Mouse (Mus musculus): ENCODE data around the gene Ctnnbl1. TPM values are rescaled to one million over a fixed set of nuclear protein-coding genes. Genes with fewer than 3 reads are reported as not detected.
A peak's percentile ranks its signal among the peaks of the same experiment; 100 is the strongest.

Gene Ctnnbl1
- polyA plus RNA-seq, 1 experiment from 2014 or later = 87.8 TPM

DNA sequence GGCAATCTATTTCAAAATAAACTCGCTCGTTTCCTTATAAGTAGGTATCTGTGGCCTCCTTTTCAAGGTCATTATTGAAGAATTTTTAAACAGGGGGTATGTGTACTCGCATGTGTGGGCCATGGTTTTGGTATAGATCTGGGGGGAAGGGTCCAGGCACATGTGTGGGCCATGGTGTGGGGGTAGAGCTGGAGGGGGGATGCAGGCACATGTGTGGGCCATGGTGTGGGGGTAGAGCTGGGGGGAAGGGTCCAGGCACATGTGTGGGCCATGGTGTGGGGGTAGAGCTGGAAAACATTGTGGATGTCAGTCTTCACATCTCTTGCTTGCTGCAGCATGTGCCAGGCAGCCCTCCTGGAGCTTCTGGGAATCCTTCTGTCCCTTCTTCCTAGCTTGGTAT lies 129.9 kb downstream of the Ctnnbl1 start:
- H3K4me2 ChIP-seq (replicated peaks) = no peak overlapping the region
- 0 out of 2 replicates have a peak, but pooled peaks cover 10% of the 10 kb centered on the region for H3K4me1 ChIP-seq (replicated peaks)
- H3K4me3 ChIP-seq (replicated peaks) = no peak overlapping the region
- no peak overlapping the region for H3K9ac ChIP-seq (replicated peaks)
- H3K9me3 ChIP-seq = no peaks in the 10 kb centered on the region
- H3K36me3 ChIP-seq = peaks cover 18% of the 10 kb centered on the region
- 96% methylated on average over 3 of the region's 3 CpGs for WGBS
- no peak for ATAC-seq
- H3K27me3 ChIP-seq = no peaks in the 10 kb centered on the region
- peak overlapping the region; percentile 56 for H3K27ac ChIP-seq

DNA sequence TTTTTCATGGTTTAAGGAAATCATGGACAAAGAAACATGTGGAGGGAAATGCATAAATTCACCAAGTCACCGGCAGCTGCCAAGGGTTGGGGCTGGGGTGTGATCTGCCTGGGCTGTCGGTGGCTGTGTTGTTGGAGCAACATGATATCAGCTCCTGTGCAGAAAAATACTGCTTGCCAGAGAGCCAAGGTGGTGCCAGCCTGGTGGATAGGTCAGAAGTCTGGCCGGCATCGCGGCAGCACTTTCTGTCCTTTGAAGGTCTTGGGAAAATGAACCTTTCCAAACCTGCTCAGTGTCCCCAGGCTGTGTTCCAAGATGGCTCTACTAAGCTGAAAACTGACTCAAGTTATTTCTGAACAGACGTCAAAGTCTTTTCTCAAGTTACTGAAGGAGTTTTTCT lies 133.0 kb downstream of the Ctnnbl1 start:
- Histone ChIP-seq H3K4me1 (replicated peaks) (peaks cover 10% of the 10 kb centered on the region; the same call in 1 of the 2 replicates), H3K27ac (no peak overlapping the region), H3K36me3 (peaks cover 24% of the 10 kb centered on the region), H3K4me3 (replicated peaks) (no peak overlapping the region), H3K9ac (replicated peaks) (no peak overlapping the region), H3K4me2 (replicated peaks) (no peak overlapping the region), H3K27me3 (no peaks in the 10 kb centered on the region), H3K9me3 (no peaks in the 10 kb centered on the region)
- no peak for ATAC-seq
- WGBS = 88% methylated on average over 6 of the region's 6 CpGs

- H3K27me3 ChIP-seq = no peaks in the 10 kb centered on the region
- no peak overlapping the region for H3K9ac ChIP-seq (replicated peaks)
- H3K9me3 ChIP-seq = no peaks in the 10 kb centered on the region
- no peak overlapping the region for H3K4me3 ChIP-seq (replicated peaks)
- WGBS = 83% methylated on average over 6 of the region's 6 CpGs
- H3K27ac ChIP-seq = no peak overlapping the region
- ATAC-seq = no peak
- H3K4me1 ChIP-seq (replicated peaks) = peaks cover 3% of the 10 kb centered on the region; the same call in 1 of the 2 replicates
- peaks cover 30% of the 10 kb centered on the region for H3K36me3 ChIP-seq
- no peak overlapping the region for H3K4me2 ChIP-seq (replicated peaks)
Measured at GRCm38 (mm10) chr2:157873223-157873622, 136.0 kb downstream of the Ctnnbl1 start.

GRCm38 (mm10) chr2:157873691-157874090 lies 136.5 kb downstream of the Ctnnbl1 start:
- Histone ChIP-seq H3K4me3 (replicated peaks) (no peak overlapping the region), H3K9ac (replicated peaks) (no peak overlapping the region), H3K27me3 (no peaks in the 10 kb centered on the region), H3K4me2 (replicated peaks) (no peak overlapping the region), H3K9me3 (no peaks in the 10 kb centered on the region), H3K36me3 (peaks cover 27% of the 10 kb centered on the region), H3K27ac (no peak overlapping the region), H3K4me1 (replicated peaks) (no peaks in the 10 kb centered on the region; the same call in 1 of the 2 replicates)
- ATAC-seq = no peak
- 92% methylated on average over 1 of the region's 1 CpGs for WGBS

DNA sequence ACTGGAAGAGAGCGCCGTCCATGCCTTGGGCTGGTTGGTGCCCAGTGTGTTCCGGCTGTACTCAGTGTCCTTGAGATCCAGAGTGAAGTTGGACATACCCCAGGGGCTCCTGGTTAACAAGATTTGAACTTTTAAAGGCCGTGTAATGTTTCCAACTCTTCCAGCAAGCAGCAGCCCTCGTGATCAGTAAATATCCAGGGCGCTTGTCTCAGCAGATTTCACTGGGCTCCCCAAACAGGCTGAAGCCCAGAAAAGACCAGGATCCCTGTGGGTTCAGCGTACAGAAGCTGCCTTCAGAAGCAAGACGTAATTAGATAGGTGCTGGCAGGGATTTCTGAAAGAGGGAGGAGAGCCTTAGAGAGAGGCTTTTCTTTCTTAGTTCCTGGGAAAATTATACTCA lies 137.9 kb downstream of the Ctnnbl1 start:
- ATAC-seq = no peak
- Histone ChIP-seq H3K9ac (replicated peaks) (no peak overlapping the region), H3K4me1 (replicated peaks) (no peaks in the 10 kb centered on the region; the same call in 1 of the 2 replicates), H3K4me3 (replicated peaks) (no peak overlapping the region), H3K4me2 (replicated peaks) (no peak overlapping the region), H3K36me3 (peaks cover 27% of the 10 kb centered on the region), H3K27ac (peak overlapping the region; percentile 35; the same call in 1 of the 2 replicates), H3K27me3 (no peaks in the 10 kb centered on the region), H3K9me3 (no peaks in the 10 kb centered on the region)
- WGBS = 73% methylated on average over 8 of the region's 8 CpGs

DNA sequence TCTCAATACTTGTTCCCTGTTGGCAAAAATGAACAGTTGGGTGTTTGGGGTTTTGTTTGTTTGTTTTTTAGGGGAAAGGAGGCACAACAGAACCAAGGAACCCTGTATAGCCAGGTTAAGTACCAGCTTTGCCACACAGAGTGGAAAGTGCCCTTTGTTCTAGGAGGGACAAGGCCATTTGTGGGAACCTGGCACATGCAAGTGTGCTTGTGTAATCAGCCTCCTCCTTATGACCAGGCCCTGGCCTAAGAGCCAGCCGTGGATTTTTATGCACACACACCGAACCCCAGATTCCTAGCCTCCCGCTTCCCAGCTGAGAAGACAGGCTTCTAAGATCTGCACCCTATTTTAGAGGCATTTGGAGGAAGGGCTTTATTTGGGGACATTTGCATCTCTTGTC lies 140.2 kb downstream of the Ctnnbl1 start:
- Histone ChIP-seq H3K4me3 (replicated peaks) (no peak overlapping the region), H3K36me3 (peaks cover 12% of the 10 kb centered on the region), H3K4me2 (replicated peaks) (no peak overlapping the region), H3K4me1 (replicated peaks) (peaks cover 20% of the 10 kb centered on the region), H3K9me3 (no peaks in the 10 kb centered on the region), H3K27ac (no peak overlapping the region), H3K27me3 (no peaks in the 10 kb centered on the region), H3K9ac (replicated peaks) (no peak overlapping the region)
- ATAC-seq = no peak
- 94% methylated on average over 3 of the region's 3 CpGs for WGBS

DNA sequence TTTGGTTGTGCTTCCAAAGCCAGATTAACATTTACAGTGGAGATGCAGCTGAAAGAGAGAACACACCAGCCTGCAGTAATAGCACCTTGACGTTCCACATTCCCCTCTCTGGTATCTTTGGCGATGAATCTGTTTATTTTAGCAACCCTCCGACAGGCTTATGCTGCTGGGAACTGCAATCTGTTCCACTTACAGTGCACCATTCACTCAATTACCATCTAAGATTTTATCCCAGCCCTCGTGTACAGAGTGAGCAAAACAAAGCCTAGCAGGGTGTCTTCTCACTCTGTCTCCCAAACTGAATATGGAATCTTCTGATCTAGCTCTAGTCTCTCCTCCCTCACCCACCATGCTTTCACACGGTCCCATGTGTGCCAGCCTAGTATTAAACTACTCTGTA lies 140.8 kb downstream of the Ctnnbl1 start:
- Histone ChIP-seq H3K4me2 (replicated peaks) (no peak overlapping the region), H3K9ac (replicated peaks) (no peak overlapping the region), H3K9me3 (no peaks in the 10 kb centered on the region), H3K4me3 (replicated peaks) (no peak overlapping the region), H3K27ac (0 out of 2 replicates have a peak overlapping the region, but pooled peaks have one; percentile 6), H3K4me1 (replicated peaks) (peaks cover 25% of the 10 kb centered on the region), H3K36me3 (peaks cover 8% of the 10 kb centered on the region; the same call in 1 of the 2 replicates), H3K27me3 (no peaks in the 10 kb centered on the region)
- no peak for ATAC-seq
- 73% methylated on average over 5 of the region's 5 CpGs for WGBS

DNA sequence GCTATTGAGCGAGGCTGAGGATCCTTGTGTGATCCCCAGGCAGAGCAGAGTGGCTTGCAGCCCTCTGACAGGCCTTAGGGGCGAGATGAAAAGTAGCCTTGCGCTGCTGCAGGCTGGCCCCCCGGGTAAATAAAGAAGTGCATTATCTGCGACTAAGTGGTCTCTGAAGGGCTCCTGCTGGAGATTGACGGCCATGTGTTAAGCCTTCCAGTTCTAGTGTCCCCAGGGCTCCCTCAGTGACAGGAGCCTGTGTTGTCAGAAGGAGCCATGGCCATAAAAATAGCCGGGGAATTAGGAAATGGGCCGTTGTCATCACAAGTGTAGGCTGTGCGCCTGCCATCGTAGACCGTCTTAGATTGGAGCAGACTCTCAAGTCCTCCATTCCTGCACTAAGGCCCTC lies 144.7 kb downstream of the Ctnnbl1 start:
- Histone ChIP-seq H3K4me3 (replicated peaks) (no peak overlapping the region), H3K9ac (replicated peaks) (no peak overlapping the region), H3K9me3 (no peaks in the 10 kb centered on the region), H3K4me2 (replicated peaks) (no peak overlapping the region), H3K4me1 (replicated peaks) (peaks cover 39% of the 10 kb centered on the region), H3K27ac (peak overlapping the region; percentile 70), H3K36me3 (peaks cover 17% of the 10 kb centered on the region), H3K27me3 (no peaks in the 10 kb centered on the region)
- ATAC-seq = peak; percentile 61
- WGBS = 23% methylated on average over 11 of the region's 11 CpGs

DNA sequence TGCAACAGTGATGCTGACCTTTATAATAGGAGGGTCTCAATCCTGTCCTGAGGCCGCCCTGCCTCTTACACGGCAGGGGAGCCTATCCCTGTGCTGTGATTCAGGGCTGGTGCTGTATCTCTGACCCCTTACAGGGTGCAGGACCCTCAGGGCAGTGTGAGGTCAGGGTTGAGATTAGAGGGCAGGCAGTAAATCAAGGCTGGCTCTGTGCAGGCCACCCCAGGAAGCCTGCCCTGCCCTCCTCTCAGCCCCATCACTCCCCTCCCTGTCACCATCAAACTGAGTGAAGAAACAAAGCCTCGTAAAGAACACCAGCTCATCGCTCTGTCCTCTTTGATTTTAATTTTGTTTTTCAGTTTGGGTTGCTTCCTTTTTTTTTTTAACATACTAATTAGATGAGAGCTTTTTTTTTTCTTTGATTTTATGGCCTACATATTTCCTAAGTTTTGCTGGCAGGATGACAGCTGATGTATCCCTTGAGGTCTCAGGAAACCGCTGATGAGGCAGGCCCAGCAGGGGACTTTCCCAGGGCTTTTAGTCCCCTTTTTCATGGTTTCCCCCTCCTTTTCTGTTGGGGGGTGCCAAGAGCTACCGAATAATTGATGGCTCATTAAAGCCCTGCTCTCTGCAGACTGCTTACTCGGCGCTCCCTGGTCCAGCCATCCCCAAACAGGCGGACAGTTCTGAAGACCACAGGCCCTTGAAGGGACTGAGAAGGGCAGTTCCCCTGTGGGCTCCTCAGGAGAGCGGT lies 150.2 kb downstream of the Ctnnbl1 start:
- Histone ChIP-seq H3K27me3 (no peaks in the 10 kb centered on the region), H3K4me2 (replicated peaks) (no peak overlapping the region), H3K9ac (replicated peaks) (no peak overlapping the region), H3K9me3 (no peaks in the 10 kb centered on the region), H3K4me1 (replicated peaks) (peaks cover 52% of the 10 kb centered on the region), H3K27ac (peak overlapping the region; percentile 80), H3K36me3 (peaks cover 20% of the 10 kb centered on the region), H3K4me3 (replicated peaks) (no peak overlapping the region)
- ATAC-seq = peak; percentile 46
- WGBS = 30% methylated on average over 10 of the region's 10 CpGs

DNA sequence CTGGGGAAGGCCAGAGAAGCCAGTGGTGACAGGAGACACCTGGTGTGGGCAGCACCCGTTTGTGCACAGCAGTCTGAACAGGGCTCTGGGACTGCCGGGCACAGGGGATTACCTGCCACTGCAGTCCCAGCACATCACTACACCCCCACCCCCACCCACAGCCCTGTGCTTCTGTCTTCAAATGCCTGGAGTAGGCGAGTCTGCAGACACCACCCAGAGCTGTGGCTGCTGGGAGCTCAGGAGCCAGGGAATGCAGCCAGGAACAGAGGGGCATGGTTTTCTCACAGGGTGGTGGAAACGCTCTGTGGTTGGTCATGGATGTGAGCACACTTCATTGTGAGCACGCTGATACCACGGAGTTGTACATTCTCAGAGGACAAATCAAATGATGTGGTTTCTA lies 154.0 kb downstream of the Ctnnbl1 start:
- Histone ChIP-seq H3K4me1 (replicated peaks) (peaks cover 46% of the 10 kb centered on the region), H3K9me3 (no peaks in the 10 kb centered on the region), H3K9ac (replicated peaks) (no peak overlapping the region), H3K4me3 (replicated peaks) (no peak overlapping the region), H3K27ac (no peak overlapping the region), H3K27me3 (no peaks in the 10 kb centered on the region), H3K4me2 (replicated peaks) (no peak overlapping the region), H3K36me3 (0 out of 2 replicates have a peak, but pooled peaks cover 3% of the 10 kb centered on the region)
- WGBS = 79% methylated on average over 6 of the region's 6 CpGs
- ATAC-seq = no peak

- Histone ChIP-seq H3K36me3 (no peaks in the 10 kb centered on the region), H3K27me3 (peaks cover 4% of the 10 kb centered on the region), H3K27ac (no peak overlapping the region), H3K9me3 (no peaks in the 10 kb centered on the region), H3K4me2 (replicated peaks) (no peak overlapping the region), H3K4me1 (replicated peaks) (peaks cover 10% of the 10 kb centered on the region; the same call in 1 of the 2 replicates), H3K4me3 (replicated peaks) (no peak overlapping the region), H3K9ac (replicated peaks) (no peak overlapping the region)
- no peak for ATAC-seq
- WGBS = 87% methylated on average over 4 of the region's 4 CpGs
Measured at GRCm38 (mm10) chr2:157897131-157897530, 159.9 kb downstream of the Ctnnbl1 start.

DNA sequence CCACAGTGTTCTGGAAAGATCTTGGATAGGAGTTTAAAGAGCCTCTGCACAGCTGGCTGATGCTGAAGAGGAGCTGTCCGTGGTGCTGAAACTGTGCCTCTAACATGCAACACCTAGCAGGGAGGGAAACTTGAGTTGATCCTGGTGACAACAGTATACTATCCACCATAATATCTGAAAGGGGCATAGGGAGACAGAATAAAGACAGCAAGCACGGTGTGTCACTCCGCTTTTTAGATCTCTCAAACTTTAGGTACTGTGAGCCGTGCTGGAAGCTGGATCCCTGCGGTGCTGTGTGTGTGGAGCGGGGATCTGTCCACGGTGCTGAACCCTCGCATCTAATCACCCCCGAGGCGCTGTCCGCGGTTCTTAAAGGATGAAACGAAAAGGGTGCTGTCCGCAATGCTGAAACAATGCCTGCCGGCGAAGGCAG lies 176.0 kb downstream of the Ctnnbl1 start:
- no peaks in the 10 kb centered on the region for H3K9me3 ChIP-seq
- H3K4me2 ChIP-seq (replicated peaks) = peak overlapping the region; percentile 74
- peaks cover 67% of the 10 kb centered on the region for H3K4me1 ChIP-seq (replicated peaks)
- under 1% methylated on average over 16 of the region's 16 CpGs for WGBS
- peak overlapping the region; percentile 59 for H3K4me3 ChIP-seq (replicated peaks)
- peak overlapping the region; percentile 39; the same call in 1 of the 2 replicates for H3K27ac ChIP-seq
- H3K9ac ChIP-seq (replicated peaks) = peak overlapping the region; percentile 28; the same call in 1 of the 2 replicates
- H3K36me3 ChIP-seq = no peaks in the 10 kb centered on the region
- peaks cover 35% of the 10 kb centered on the region for H3K27me3 ChIP-seq
- ATAC-seq = no peak

All from midbrain, embryonic 13.5 days (tissue).